Mouse (Mus musculus): Measurements from ENCODE around the gene Gcn1l1. TPM values are rescaled to one million over a fixed set of nuclear protein-coding genes. Genes with fewer than 3 reads are reported as not detected.
"Not testable (repeated sequence)": the region's sequence is repeated elsewhere in the genome, so short reads cannot be mapped to it uniquely, and the experiment has no call there.

Gene Gcn1l1
- 41.7 and 46.1 TPM in 2 replicates for polyA plus RNA-seq (2015; fragmentation: Nextera tagmentation; extraction: Ambion mirVana)

DNA sequence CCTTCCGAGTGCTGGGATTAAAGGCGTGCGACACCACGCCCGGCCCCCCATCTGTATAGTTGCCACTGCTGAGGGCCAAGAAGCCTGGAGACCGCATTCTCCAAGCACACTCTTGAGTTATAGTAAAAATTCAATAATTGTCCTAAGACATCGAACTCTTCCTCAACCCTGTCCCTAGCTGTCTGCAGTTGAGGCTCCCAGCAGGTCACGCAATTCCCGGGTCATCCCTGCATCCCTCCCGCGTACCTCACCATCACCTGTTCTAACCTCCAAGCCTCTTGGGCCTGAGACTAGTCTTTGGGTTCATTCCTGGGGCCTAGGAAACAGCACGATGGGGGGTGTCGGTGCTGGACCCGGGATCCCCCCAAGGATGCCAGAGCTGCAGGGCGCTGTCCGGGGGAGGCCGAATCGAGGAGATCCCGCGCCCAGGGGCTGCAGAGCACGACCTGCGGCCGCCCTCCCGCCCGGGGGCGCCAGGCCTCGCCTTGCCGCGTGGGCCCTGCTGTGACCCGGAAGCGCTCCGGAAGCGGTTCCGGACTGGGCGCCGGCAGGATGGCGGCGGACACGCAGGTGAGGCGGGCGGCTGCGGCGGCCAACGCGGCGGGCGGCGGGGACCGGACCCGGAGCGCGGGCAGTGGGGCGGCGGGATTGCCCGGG is at the start of gene Gcn1l1:
Gene Gcn1l1, plus strand, starts transcription at position 518 of the 657 bp plus-strand sequence.
- Histone ChIP-seq H3K36me3 (ENCODE audit: poor library complexity, severe bottlenecking) (peaks cover 40% of the 10 kb centered on the region), H3K9me3 (replicated peaks) (no peaks in the 10 kb centered on the region), H3K27ac (peak within 1 kb of the TSS; percentile 68), H3K4me3 (peak within 1 kb of the TSS; percentile 90), H3K4me2 (peak within 1 kb of the TSS; percentile 82), H3K4me1 (peaks cover 63% of the 10 kb centered on the region), H3K9ac (peak within 1 kb of the TSS; percentile 97), H3K27me3 (no peaks in the 10 kb centered on the region)
- WGBS, result 3% methylated on average over 51 of the region's 55 CpGs
- peak; percentile 90 for ATAC-seq

DNA sequence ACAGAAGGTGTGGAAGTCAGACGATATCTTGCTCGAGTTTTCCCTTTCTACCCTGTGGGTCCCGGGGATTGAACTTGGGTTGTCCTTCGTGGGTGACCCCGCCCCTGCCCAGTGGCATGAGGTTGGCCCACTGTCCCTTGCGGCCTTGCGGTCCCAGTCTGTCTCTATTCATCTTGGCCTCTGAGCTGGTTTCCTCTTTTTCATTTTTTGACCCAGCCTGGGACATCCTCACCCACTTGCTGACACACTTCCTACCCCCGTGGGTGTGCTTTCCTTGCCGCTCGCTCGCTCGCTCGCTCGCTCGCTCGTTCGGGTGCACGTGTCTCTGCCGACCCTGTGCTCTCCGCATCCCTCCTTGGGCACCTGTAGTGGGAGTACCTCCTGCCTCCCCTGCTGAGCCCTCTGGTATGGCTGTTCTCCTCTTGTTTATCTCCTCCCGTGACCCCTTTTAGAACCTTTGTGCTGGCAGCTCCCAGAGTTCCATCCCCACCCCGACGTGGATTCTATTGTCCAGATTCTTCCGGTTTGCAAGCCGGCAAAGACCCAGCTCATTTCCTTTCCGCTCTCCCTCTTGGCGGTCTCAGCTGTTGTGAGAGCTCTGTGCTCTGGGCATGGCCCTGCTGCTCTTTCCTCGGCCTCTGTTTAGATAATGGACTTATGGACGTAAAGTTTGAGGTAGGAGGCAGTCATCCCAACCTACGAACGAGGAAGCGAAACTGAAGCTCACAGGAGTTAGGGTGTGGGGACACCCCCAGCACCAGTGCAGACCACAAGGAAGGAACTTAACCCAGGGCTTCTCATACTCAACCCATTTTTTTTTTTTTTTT is 48.8 kb upstream of the Gcn1l1 start:
- Histone ChIP-seq H3K27me3 (no peaks in the 10 kb centered on the region), H3K4me2 (no peak overlapping the region), H3K27ac (no peak overlapping the region), H3K9me3 (replicated peaks) (no peaks in the 10 kb centered on the region), H3K36me3 (ENCODE audit: poor library complexity, severe bottlenecking) (no peaks in the 10 kb centered on the region), H3K4me3 (no peak overlapping the region), H3K4me1 (peaks cover 13% of the 10 kb centered on the region), H3K9ac (no peak overlapping the region)
- ATAC-seq, result no peak
- WGBS, result 82% methylated on average over 32 of the region's 32 CpGs

DNA sequence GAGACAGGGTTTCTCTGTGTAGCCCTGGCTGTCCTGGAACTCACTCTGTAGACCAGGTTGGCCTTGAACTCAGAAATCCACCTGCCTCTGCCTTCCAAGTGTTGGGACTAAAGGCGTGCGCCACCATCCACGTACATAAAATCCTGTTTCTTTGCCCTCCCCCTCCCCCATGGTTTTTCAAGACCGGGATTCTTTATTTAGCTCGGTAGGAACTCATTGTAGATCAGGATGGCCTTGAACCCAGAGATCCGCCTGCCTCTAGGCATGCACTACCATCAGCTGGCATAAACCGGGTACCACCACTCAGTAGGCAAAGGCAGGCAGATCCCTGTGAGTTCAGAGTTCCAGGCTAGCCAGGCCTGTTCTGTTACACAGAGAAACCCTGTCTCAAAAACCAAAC is 48.1 kb upstream of the Gcn1l1 start:
- 92% methylated on average over 7 of the region's 7 CpGs for WGBS
- Histone ChIP-seq H3K9me3 (replicated peaks) (no peaks in the 10 kb centered on the region), H3K9ac (no peak overlapping the region)

DNA sequence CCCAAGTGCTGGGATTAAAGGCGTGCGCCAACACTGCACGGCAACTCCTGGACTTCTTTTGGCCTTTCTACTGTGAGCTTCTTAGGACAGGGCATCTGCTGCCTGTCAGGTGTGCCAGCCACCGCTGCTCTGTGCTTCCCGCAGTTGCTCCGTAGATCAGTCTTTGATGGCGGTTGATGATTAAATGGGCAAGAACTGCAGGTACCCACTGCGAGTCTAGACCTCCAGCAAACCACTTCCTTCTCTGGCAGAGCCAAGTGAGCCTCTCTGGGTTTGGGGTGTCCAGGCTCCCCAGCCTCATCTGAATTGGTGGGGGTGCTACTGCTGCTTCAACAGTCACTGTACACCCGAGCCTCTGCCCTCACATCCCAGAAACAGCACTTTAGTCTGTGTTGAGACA is 47.6 kb upstream of the Gcn1l1 start:
- H3K4me2 ChIP-seq, result no peak overlapping the region
- peaks cover 13% of the 10 kb centered on the region for H3K4me1 ChIP-seq
- H3K27me3 ChIP-seq, result no peaks in the 10 kb centered on the region
- no peaks in the 10 kb centered on the region for H3K36me3 ChIP-seq (ENCODE audit: poor library complexity, severe bottlenecking)
- H3K9ac ChIP-seq, result no peak overlapping the region
- no peak for ATAC-seq
- no peak overlapping the region for H3K4me3 ChIP-seq
- 96% methylated on average over 9 of the region's 9 CpGs for whole genome bisulfite sequencing
- no peaks in the 10 kb centered on the region for H3K9me3 ChIP-seq (replicated peaks)
- no peak overlapping the region for H3K27ac ChIP-seq

More for the DNA sequence above, 48.1 kb upstream of the Gcn1l1 start:
- Histone ChIP-seq H3K27ac (no peak overlapping the region), H3K27me3 (no peaks in the 10 kb centered on the region), H3K4me3 (no peak overlapping the region), H3K4me2 (no peak overlapping the region), H3K36me3 (ENCODE audit: poor library complexity, severe bottlenecking) (no peaks in the 10 kb centered on the region), H3K4me1 (peaks cover 13% of the 10 kb centered on the region)
- no peak for ATAC-seq

DNA sequence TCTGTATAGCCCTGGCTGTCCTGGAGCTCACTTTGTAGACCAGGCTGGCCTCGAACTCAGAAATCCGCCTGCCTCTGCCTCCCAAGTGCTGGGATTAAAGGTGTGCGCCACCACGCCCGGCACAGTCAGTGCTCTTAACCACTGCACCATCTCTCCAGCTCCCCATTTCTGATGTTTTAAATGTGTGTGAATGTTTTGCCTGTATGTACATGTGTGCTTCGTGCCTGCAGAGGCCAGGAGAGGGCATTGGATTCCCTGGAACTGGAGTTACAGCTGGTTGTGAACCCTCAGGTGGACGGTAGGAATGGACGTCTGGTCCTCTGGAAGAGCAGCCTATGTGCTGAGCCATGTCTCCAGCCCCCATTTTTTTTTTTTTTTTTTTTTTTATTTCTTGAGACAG is 46.8 kb upstream of the Gcn1l1 start:
- H3K27me3 ChIP-seq; H3K36me3 ChIP-seq (ENCODE audit: poor library complexity, severe bottlenecking); H3K27ac ChIP-seq; H3K9me3 ChIP-seq (replicated peaks); H3K9ac ChIP-seq; ATAC-seq; H3K4me3 ChIP-seq; H3K4me2 ChIP-seq: not testable (repeated sequence)
- 97% methylated on average over 8 of the region's 8 CpGs for WGBS
- peaks cover 13% of the 10 kb centered on the region for H3K4me1 ChIP-seq

DNA sequence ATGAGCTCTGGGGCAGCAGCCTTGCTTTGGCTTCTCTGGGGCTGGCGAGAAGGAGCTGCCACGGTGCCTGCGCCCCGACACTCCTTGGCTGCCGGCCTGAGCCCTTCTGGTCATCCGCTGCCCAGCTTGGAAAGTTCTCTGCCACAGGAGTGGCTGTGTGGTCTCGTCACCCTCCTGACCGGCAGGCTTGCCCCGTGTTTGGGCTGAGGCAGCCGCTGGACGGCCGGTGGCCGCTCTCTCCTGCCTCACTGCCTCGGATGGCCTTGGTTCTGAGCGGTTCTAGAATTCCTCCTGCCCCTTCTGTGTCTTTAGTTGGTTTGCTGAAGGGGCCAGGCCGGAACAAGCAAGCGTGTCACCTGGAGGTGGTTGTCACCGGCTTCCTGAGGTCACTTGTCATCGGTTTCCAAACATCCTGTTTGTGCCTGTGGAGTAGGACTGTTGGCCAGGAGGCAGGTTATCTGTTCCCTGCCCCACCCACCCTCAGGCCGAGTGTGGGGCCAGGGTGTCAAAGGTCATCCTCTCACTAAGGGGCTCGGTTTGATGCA is 44.7 kb upstream of the Gcn1l1 start:
- WGBS, result 84% methylated on average over 21 of the region's 21 CpGs

DNA sequence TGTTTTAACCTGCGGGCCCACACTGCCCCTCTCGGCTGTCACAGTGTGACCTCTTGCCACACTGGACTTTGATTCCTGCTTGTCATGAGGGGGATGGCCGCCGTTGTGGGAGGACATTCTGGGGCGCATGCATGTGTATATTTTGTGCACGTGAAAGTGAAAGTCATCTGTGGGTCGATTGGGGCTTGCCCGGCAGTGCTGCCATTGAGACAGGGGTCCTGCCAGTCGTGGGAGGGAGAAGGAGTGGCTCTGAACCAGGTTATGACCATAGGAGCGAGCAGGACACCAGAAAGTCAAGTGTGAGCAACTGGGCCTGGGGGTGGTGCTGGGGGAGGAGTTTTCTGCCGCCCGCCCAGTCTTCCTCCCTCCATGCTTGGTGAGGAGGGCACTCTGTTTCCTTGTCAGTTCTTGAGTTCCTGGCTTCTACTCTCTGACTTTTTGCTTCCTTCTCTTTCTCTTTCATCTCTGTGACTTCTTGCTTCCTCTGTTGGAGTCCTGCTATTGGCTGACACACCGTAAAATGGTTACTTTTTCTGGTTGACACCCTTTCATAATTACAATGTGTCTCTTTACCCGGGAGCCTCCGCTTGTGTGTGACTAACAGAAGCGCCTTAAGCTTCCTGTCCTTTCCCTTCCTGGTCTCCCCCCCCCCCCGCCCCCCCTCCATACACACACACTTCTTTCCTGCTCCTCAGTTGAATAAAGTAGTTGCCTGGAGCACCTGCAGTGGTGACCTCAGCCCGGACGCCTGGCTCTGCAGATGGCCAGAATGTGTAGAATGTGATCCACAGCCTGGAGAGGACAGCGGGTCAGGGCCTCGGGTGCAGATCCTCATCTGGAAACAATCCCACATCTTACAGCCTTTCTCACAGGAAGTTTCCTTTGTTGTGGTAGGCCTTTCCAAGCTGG is 43.2 kb upstream of the Gcn1l1 start:
- no peak overlapping the region for H3K4me3 ChIP-seq
- 83% methylated on average over 21 of the region's 21 CpGs for WGBS
- H3K27me3 ChIP-seq, result no peaks in the 10 kb centered on the region
- H3K9me3 ChIP-seq (replicated peaks), result no peaks in the 10 kb centered on the region
- no peaks in the 10 kb centered on the region for H3K36me3 ChIP-seq (ENCODE audit: poor library complexity, severe bottlenecking)
- H3K9ac ChIP-seq, result no peak overlapping the region
- peaks cover 11% of the 10 kb centered on the region for H3K4me1 ChIP-seq
- no peak overlapping the region for H3K4me2 ChIP-seq
- no peak for ATAC-seq
- H3K27ac ChIP-seq, result no peak overlapping the region

More for the DNA sequence above, 44.7 kb upstream of the Gcn1l1 start:
- Histone ChIP-seq H3K27ac (no peak overlapping the region; the same call in 1 of the 2 replicates), H3K9ac (no peak overlapping the region), H3K4me3 (no peak overlapping the region), H3K4me1 (peaks cover 12% of the 10 kb centered on the region), H3K27me3 (no peaks in the 10 kb centered on the region), H3K36me3 (ENCODE audit: poor library complexity, severe bottlenecking) (no peaks in the 10 kb centered on the region), H3K4me2 (no peak overlapping the region), H3K9me3 (replicated peaks) (no peaks in the 10 kb centered on the region)
- ATAC-seq, result no peak

DNA sequence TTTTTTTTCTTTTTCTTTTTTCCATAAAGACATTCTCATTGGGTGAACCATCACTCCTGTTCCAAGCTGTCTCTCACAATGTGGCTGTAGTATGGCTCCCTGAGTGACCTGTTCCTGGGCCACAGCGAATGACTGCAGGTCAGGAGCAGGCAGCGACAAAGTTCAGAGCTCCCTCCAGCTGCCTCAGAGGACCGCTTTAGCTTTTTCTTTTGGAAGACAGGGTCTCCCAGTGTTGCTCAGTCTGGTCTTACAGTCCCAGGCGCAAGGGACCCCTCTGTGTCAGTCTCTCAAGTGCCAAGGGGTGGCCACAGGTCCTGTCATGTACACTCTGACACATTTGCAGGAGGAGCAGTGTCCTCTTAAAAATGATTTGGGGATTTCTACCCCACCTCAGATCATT is 42.5 kb upstream of the Gcn1l1 start:
- WGBS, result 87% methylated on average over 4 of the region's 4 CpGs
- Histone ChIP-seq H3K4me1 (peaks cover 11% of the 10 kb centered on the region), H3K36me3 (ENCODE audit: poor library complexity, severe bottlenecking) (no peaks in the 10 kb centered on the region), H3K9me3 (replicated peaks) (no peaks in the 10 kb centered on the region), H3K4me3 (no peak overlapping the region), H3K4me2 (no peak overlapping the region), H3K27ac (no peak overlapping the region; the same call in 1 of the 2 replicates), H3K27me3 (no peaks in the 10 kb centered on the region), H3K9ac (no peak overlapping the region)
- ATAC-seq, result no peak

DNA sequence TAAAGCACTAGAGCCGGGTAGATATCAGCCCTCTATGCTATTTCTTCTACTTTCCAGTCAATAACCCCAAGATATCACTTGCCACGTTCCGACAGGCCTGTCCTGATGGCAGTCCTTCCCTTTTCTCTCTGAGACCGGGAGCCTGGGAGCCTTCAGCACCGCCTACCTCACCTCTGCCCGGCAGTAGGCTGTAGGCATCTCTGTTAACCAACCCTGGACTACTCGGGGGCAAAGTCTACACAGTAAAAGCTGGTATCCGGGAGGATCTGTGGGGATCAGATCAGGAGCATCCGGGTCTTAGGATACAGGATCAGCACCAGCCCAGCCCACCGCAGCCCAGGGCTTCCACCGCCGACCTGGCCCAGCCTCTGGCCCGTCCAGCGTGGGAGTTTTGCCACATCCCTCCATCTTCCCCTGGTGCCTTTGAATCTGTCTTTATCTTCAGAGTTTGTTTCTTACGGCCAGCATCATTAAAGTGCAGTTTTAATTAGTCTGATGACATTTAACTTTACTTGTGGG is 42.0 kb upstream of the Gcn1l1 start:
- Histone ChIP-seq H3K27ac (no peak overlapping the region; the same call in 1 of the 2 replicates), H3K9ac (no peak overlapping the region), H3K27me3 (no peaks in the 10 kb centered on the region), H3K9me3 (replicated peaks) (no peaks in the 10 kb centered on the region), H3K4me2 (no peak overlapping the region), H3K4me3 (no peak overlapping the region), H3K36me3 (ENCODE audit: poor library complexity, severe bottlenecking) (no peaks in the 10 kb centered on the region), H3K4me1 (peaks cover 11% of the 10 kb centered on the region)
- WGBS, result 77% methylated on average over 15 of the region's 15 CpGs
- no peak for ATAC-seq

DNA sequence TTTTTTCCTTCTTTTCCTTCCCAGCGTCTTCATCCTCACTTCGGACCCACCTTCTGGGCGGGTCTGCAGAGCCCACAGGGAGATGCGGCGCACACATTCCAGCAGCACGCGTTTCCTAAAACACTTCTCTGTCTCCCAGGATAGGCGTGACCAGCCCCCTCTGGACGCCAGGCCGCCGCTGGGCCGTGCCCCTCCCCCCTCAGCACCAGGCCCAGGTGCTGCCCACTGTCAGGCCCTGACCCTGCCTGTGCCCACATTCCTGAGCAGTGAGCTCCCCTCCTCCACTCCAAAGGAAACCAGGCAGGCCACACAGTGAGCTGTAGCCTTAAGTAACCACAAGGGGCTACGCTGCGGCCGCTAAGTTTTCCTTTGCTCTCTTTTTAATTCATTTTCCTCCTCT is 41.1 kb upstream of the Gcn1l1 start:
- Histone ChIP-seq H3K9ac (0 out of 2 replicates have a peak overlapping the region, but pooled peaks have one; percentile 21), H3K4me1 (peaks cover 11% of the 10 kb centered on the region), H3K4me2 (peak overlapping the region; percentile 25), H3K9me3 (replicated peaks) (no peaks in the 10 kb centered on the region), H3K27me3 (no peaks in the 10 kb centered on the region), H3K36me3 (ENCODE audit: poor library complexity, severe bottlenecking) (no peaks in the 10 kb centered on the region), H3K4me3 (no peak overlapping the region), H3K27ac (no peak overlapping the region)
- ATAC-seq, result no peak
- WGBS, result 7% methylated on average over 15 of the region's 15 CpGs

DNA sequence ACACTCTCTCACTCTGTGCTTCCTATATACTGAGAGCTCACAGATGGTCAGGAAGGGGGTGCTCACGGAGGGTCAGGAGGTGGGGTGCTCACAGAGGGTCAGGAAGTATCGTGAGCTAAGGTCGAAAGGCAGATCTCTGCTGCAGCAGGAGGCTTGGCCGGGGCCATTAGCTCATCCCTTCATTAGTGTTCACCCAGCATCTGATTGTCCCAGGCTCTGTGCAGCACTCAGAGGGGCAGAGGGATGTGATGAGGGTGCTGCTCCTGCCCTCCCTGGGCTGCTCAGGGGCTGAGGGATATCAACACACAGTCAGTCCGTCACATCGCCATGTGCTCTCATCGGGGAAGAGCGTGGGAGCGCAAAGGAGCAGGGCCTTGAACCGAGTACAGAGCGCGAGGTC is 40.6 kb upstream of the Gcn1l1 start:
- Histone ChIP-seq H3K4me1 (peaks cover 15% of the 10 kb centered on the region), H3K4me3 (no peak overlapping the region), H3K9me3 (replicated peaks) (no peaks in the 10 kb centered on the region), H3K9ac (no peak overlapping the region), H3K27ac (no peak overlapping the region), H3K27me3 (no peaks in the 10 kb centered on the region), H3K36me3 (ENCODE audit: poor library complexity, severe bottlenecking) (no peaks in the 10 kb centered on the region), H3K4me2 (no peak overlapping the region)
- ATAC-seq, result no peak
- WGBS, result 56% methylated on average over 12 of the region's 12 CpGs

All from forebrain, embryonic 13.5 days (tissue).